Mouse (Mus musculus) neural tube, embryonic 12.5 days (tissue): ENCODE measurements around the gene Adk. TPM values are rescaled to one million over a fixed set of nuclear protein-coding genes. Genes with fewer than 3 reads are reported as not detected.

Source experiments
- ATAC-seq: fragments of 200-750 bp; cut with Nextera tagmentation; 2 replicates; pipeline ENCODE4 v1.8.0; 2017; ENCODE audit warnings: low read depth, mild to moderate bottlenecking, moderate TSS enrichment, moderate library complexity; ENCODE audit not compliant: low FRiP score
- H3K27ac ChIP-seq: fragments of 300-500 bp; sonication (generic); 2 replicates; pipeline ENCODE4 v1.5.1; 2016
- H3K27me3 ChIP-seq: fragments of 300-500 bp; sonication (generic); replicated peaks from 2 replicates; pipeline ENCODE4 v1.6.1; 2016; ENCODE audit warnings: mild to moderate bottlenecking
- H3K36me3 ChIP-seq: fragments of 300-500 bp; sonication (generic); 2 replicates; pipeline ENCODE4 v1.6.1; 2016; ENCODE audit warnings: mild to moderate bottlenecking
- H3K4me1 ChIP-seq: fragments of 300-500 bp; sonication (generic); 2 replicates; pipeline ENCODE4 v1.6.1; 2016
- H3K4me2 ChIP-seq: fragments of 300-500 bp; sonication (generic); replicated peaks from 2 replicates; pipeline ENCODE4 v1.6.1; 2016; ENCODE audit warnings: mild to moderate bottlenecking
- H3K4me3 ChIP-seq: fragments of 300-500 bp; sonication (generic); 2 replicates; pipeline ENCODE4 v1.5.1; 2016
- H3K9ac ChIP-seq: fragments of 300-500 bp; sonication (generic); 2 replicates; pipeline ENCODE4 v1.6.1; 2016; ENCODE audit warnings: mild to moderate bottlenecking
- H3K9me3 ChIP-seq: fragments of 300-500 bp; sonication (generic); 2 replicates; pipeline ENCODE4 v1.6.1; 2016; ENCODE audit warnings: mild to moderate bottlenecking
- WGBS: fragments of 180-500 bp; shearing (Covaris S2); methylation state at CpG from one replicate; pipeline ENCODE4 v1.1.7; 2016; 5-methylcytosine and 5-hydroxymethylcytosine counted together
- polyA plus RNA-seq: library from polyadenylated mRNA; unstranded; fragments of >200 nt; fragmentation: Nextera tagmentation; extraction: Ambion mirVana; gene quantifications from 2 replicates; pipeline ENCODE4 v1.2.1, GENCODE M21; 2016

Gene Adk
- polyA plus RNA-seq, 1 experiment from 2014 or later = 68.1 TPM

DNA sequence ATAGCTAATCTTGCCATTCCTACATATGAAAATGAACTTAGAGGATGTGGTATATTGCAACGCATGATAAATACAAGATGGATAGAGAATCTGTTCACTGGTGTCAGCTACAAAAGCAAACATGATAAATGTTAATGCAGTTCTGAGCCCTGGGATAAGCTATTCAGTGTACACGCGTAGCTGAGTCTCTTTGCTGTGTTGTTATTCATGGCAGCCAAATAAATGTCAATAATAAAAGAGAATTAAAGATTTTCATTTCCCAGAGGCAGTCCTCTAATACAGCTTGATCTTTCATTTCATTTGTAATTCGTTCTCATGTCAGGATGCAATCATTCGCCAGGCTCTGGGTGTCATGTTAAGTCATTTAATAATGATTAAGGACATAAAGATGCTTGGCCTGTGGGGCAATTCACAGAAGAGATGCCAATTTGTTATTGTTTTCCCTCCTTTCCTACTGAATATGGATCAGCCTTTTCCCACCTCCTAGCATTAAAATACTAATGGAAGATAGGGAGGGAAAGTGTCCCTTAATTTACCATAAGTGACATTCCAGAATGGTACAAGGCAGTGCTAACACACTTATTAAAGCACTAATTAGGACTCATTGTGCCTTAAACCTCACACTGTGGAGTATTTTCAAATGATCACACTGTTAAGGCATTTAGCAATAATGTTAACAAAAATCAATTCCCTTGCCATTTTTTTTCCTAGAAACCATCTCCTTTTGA lies 331.5 kb downstream of the Adk start:
- Histone ChIP-seq H3K4me2 (no peak overlapping the region), H3K36me3 (no peaks in the 10 kb centered on the region), H3K27me3 (no peaks in the 10 kb centered on the region), H3K4me1 (no peaks in the 10 kb centered on the region), H3K9ac (no peak overlapping the region), H3K4me3 (no peak overlapping the region), H3K9me3 (no peaks in the 10 kb centered on the region), H3K27ac (no peak overlapping the region)
- 66% methylated on average over 5 of the region's 5 CpGs for WGBS
- peak; percentile 25; the same call in 1 of the 2 replicates for ATAC-seq

DNA sequence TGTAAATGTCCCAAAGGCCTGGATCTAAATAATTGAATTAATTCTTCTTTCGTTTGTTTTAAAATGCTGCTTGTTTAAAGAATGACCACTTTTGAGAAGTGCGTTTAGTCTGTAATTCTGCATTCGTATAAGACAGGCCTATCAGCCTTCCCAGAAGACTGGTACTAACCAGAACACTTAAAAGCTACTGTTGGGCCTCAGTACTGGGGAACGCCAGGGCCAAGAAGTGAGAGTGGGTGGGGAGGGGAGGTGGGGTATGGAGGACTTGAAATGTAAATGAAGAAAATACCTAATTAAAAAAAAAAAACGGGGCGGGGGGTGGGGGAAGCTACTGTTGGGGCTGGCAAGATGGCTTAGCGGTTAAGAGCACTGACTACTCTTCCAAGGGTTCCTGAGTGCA lies 347.1 kb downstream of the Adk start:
- no peaks in the 10 kb centered on the region for H3K27me3 ChIP-seq
- no peak overlapping the region for H3K4me2 ChIP-seq
- H3K9me3 ChIP-seq = no peaks in the 10 kb centered on the region
- 93% methylated on average over 7 of the region's 7 CpGs for WGBS
- no peak overlapping the region for H3K4me3 ChIP-seq
- no peaks in the 10 kb centered on the region for H3K36me3 ChIP-seq
- H3K27ac ChIP-seq = no peak overlapping the region
- ATAC-seq = no peak
- H3K4me1 ChIP-seq = peaks cover 14% of the 10 kb centered on the region
- no peak overlapping the region for H3K9ac ChIP-seq

DNA sequence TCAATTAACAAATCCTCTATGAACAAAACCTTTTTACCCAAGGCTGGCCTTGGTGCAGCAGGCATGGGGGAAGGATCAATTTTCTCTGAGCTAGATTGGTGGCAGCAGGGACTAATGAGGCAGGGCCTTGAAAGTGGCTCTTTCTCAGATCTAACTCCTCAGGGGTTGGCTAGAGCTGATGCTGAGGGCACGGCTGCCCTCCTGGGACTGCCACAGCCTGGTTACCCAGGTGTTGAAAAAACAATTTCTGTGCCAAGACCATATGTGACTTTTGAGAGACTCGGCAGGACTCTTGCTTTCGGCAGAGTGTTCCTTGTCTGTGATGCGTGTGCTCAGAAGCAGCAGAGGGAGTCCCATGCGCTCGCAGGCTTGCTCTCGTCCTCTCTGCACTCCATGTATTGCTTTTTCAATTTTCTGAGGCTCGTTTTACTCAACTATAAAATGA lies 349.8 kb downstream of the Adk start:
- no peak overlapping the region for H3K9ac ChIP-seq
- no peak for ATAC-seq
- WGBS = 44% methylated on average over 8 of the region's 8 CpGs

DNA sequence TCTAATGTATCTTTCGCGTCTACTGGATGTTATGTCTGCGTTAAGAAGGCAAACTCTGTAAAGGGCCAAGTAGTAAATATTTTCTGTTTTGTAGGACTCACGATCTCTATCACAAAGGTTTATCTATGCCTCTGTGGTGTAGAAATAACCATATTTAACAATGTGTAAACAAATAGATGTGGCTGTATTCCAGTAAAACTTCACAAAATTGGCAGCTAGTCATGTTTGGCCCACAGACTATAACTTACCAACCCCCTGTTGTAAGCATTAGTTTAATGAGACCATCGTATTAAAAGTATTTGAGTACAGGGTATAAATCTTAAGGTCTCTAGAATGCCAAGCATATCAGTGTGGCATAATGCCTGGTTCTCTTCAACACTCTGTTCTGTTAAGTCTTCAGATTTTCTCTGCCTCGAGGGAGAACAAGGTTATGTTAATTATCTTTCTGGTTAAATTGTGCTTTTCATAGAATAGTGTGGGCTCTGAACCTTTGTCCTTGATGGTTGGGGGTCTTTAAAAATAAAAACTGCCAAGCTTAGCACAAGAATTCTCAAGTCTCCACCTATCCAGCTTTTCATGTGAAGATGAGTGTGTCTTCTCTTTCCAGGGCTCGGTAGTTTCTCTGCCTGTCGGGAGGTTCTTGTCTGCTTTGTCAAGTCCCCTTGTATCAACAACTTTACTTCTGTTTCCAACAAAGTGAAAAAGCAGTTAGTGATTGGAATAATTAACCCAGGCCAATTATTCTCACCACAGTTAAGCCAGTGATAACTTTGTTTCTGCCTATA lies 350.4 kb downstream of the Adk start:
- Histone ChIP-seq H3K9ac (no peak overlapping the region), H3K4me2 (no peak overlapping the region), H3K36me3 (no peaks in the 10 kb centered on the region), H3K27ac (no peak overlapping the region), H3K4me1 (peaks cover 14% of the 10 kb centered on the region), H3K27me3 (no peaks in the 10 kb centered on the region), H3K4me3 (no peak overlapping the region), H3K9me3 (no peaks in the 10 kb centered on the region)
- WGBS = 62% methylated on average over 8 of the region's 8 CpGs
- ATAC-seq = no peak

More for the DNA sequence above, 349.8 kb downstream of the Adk start:
- H3K27me3 ChIP-seq = no peaks in the 10 kb centered on the region
- peaks cover 14% of the 10 kb centered on the region for H3K4me1 ChIP-seq
- 0 out of 2 replicates have a peak overlapping the region, but pooled peaks have one; percentile 26 for H3K27ac ChIP-seq
- H3K4me3 ChIP-seq = no peak overlapping the region
- H3K4me2 ChIP-seq = no peak overlapping the region
- H3K36me3 ChIP-seq = no peaks in the 10 kb centered on the region
- H3K9me3 ChIP-seq = no peaks in the 10 kb centered on the region

DNA sequence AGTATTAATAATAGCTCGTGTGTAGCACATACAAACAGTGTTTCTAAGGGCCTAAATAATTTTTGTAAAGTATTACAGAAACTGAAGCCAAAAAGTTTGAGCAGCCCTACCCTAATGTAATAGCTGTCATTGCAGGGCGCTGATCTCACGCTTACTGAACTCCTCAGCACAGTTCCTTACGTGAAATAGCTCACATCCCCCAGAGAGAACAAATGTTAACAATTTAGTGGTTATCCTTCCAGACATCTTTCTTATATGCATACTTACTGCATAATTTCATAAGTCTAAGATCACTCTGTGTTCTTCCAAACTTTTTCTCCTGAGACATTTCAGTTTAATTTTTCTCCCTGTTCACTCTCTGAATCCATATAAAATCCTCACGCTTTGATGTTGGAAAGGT lies 354.6 kb downstream of the Adk start:
- WGBS = 88% methylated on average over 5 of the region's 5 CpGs
- no peaks in the 10 kb centered on the region for H3K36me3 ChIP-seq
- H3K27me3 ChIP-seq = no peaks in the 10 kb centered on the region
- H3K4me2 ChIP-seq = no peak overlapping the region
- no peak overlapping the region for H3K9ac ChIP-seq
- H3K4me3 ChIP-seq = no peak overlapping the region
- ATAC-seq = no peak
- H3K27ac ChIP-seq = no peak overlapping the region
- no peaks in the 10 kb centered on the region for H3K9me3 ChIP-seq
- peaks cover 16% of the 10 kb centered on the region for H3K4me1 ChIP-seq

DNA sequence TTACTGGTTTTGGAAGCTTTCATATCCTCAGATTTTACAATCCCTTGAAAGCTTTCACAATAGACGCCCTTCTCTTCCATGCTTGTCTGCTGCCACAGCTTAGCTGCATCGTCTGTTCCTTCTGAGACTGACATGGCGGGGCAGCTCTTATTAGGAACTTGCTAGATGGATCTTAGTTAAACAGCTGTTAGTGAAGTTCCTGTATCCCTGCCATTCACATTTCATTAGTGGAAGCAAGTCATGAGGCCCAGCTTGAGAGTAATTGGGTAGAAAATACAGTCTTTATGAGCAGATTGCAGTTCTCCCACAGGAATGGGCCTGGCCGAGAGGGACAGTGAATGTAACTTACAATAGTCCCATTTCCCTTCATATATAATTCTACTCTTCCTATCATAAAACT lies 356.5 kb downstream of the Adk start:
- Histone ChIP-seq H3K27me3 (no peaks in the 10 kb centered on the region), H3K4me3 (no peak overlapping the region), H3K4me1 (0 out of 2 replicates have a peak, but pooled peaks cover 3% of the 10 kb centered on the region), H3K4me2 (no peak overlapping the region), H3K36me3 (no peaks in the 10 kb centered on the region), H3K9ac (no peak overlapping the region), H3K27ac (no peak overlapping the region), H3K9me3 (no peaks in the 10 kb centered on the region)
- no peak for ATAC-seq
- WGBS = 62% methylated on average over 4 of the region's 4 CpGs

DNA sequence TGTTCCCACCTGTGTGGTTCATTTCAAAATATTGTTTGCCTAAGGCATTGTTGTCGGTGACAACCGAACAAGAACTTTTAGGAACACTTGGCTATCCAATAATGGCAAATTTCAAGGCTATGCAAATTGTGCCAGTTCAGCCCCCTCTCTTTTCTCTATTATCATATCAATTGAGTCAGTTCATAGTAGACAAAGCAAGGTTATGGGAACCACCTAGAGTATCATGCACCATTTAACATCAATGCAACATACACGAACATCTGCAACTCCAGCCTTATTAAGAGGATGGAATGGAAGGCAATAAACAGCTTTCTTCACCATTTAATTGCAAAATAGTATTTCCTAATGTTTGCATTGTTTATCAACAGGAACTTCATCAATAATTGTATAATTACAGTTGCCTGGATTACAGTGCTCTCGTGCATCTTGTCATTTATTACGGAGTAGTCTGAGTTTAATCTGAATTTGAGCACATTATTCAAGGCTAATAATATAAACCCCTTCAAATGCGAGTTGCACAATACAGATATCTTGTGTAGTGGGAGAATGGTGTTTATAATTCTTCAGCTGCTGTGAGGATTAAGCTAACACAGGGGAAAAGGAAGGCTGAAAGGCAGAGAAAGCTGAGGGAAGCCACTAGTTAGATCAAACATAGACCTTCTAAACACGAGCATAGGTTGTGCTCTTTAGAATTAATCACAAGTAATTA lies 358.5 kb downstream of the Adk start:
- Histone ChIP-seq H3K9me3 (no peaks in the 10 kb centered on the region), H3K4me1 (0 out of 2 replicates have a peak, but pooled peaks cover 3% of the 10 kb centered on the region), H3K9ac (no peak overlapping the region), H3K27me3 (no peaks in the 10 kb centered on the region), H3K4me2 (no peak overlapping the region), H3K36me3 (no peaks in the 10 kb centered on the region), H3K4me3 (no peak overlapping the region), H3K27ac (no peak overlapping the region)
- WGBS = 34% methylated on average over 7 of the region's 7 CpGs
- ATAC-seq = peak; percentile 50; the same call in 1 of the 2 replicates

DNA sequence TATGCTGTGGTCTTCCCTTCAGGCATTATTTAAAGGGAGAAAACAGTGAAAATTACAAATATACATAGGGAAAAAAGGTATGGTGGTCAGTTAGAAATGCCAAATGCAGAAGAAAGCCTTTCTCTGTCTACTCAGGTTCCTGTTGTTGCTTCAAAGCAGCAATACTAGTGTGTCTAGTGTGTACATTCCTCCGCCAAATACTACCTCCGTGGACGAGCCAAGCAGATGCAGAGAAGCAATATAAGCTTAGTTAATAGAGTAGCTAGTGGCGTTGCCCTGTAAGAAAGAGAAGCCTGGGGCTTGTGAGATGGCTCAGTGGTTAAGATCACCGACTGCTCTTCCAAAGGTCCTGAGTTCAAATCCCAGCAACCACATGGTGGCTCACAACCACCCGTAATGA lies 359.1 kb downstream of the Adk start:
- no peak overlapping the region for H3K4me3 ChIP-seq
- H3K27ac ChIP-seq = no peak overlapping the region
- no peaks in the 10 kb centered on the region for H3K9me3 ChIP-seq
- no peaks in the 10 kb centered on the region for H3K27me3 ChIP-seq
- no peak for ATAC-seq
- 82% methylated on average over 6 of the region's 6 CpGs for WGBS
- 0 out of 2 replicates have a peak, but pooled peaks cover 3% of the 10 kb centered on the region for H3K4me1 ChIP-seq
- no peak overlapping the region for H3K4me2 ChIP-seq
- no peaks in the 10 kb centered on the region for H3K36me3 ChIP-seq
- H3K9ac ChIP-seq = no peak overlapping the region

DNA sequence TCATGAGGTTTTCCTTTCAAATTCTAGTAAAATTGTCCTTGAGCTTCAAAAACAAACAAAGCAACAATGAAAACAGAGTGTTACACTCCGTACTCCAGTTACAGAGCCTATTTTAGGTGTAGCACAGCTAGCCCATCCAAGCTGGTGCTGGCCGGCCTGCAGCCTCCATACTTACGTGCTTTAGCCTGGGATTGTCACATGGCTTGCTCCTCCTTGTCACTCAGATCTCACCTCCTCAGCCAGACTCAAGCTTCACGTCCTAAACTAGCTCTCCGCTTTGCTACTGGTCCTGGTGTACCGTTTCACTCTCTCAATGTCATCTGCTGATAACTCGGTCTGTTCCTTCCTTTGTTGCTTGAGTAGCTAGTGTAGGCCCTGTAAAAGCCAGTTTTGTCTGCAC lies 366.0 kb downstream of the Adk start:
- Histone ChIP-seq H3K9me3 (no peaks in the 10 kb centered on the region), H3K36me3 (no peaks in the 10 kb centered on the region), H3K27me3 (no peaks in the 10 kb centered on the region), H3K9ac (no peak overlapping the region), H3K4me2 (no peak overlapping the region), H3K4me1 (no peaks in the 10 kb centered on the region), H3K27ac (no peak overlapping the region), H3K4me3 (no peak overlapping the region)
- no peak for ATAC-seq
- 86% methylated on average over 7 of the region's 7 CpGs for WGBS

DNA sequence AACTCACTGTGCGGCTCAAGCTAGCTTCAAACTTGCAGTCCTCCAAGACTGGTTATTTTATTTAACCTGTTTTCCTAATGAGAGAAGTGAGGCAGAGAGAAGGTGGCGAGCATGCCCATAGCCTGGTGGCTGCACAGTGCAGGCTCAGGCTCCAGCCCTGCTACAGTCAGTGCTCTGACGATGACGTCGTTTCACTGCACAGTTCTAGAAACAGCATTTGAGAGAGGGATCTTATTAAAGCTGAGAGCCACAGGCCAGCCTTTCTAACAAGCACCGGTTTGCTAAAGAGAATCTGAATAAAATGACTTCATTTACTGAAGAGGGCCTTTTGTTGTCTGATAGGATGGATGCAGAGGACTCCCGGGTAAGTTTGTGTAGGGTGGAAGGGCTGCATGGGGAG lies 375.0 kb downstream of the Adk start:
- 69% methylated on average over 7 of the region's 7 CpGs for WGBS
- no peak for ATAC-seq
- Histone ChIP-seq H3K27me3 (no peaks in the 10 kb centered on the region), H3K27ac (no peak overlapping the region), H3K4me3 (no peak overlapping the region), H3K9ac (no peak overlapping the region), H3K9me3 (no peaks in the 10 kb centered on the region), H3K4me2 (no peak overlapping the region), H3K4me1 (no peaks in the 10 kb centered on the region), H3K36me3 (no peaks in the 10 kb centered on the region)

DNA sequence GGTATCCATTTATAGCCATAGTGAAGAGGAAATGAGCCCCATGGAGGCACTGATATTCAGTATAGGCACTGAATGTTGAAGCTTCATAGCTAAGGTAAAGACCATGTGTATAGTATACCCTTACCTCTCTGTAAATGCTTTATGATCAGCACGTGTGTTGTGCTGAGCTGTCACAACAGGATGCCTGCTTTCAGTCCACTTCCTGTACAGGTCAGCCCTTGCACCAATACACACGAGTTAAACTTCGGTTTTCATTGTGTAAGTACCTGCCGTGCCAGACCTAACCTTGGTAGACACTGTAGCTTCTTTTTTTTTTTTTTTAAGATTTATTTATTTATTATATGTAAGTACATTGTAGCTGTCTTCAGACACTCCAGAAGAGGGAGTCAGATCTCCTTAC lies 381.0 kb downstream of the Adk start:
- 78% methylated on average over 4 of the region's 4 CpGs for WGBS
- no peaks in the 10 kb centered on the region for H3K27me3 ChIP-seq
- H3K4me3 ChIP-seq = no peak overlapping the region
- no peak for ATAC-seq
- no peak overlapping the region for H3K27ac ChIP-seq
- H3K4me1 ChIP-seq = no peaks in the 10 kb centered on the region
- no peak overlapping the region for H3K9ac ChIP-seq
- no peaks in the 10 kb centered on the region for H3K36me3 ChIP-seq
- no peak overlapping the region for H3K4me2 ChIP-seq
- no peaks in the 10 kb centered on the region for H3K9me3 ChIP-seq

DNA sequence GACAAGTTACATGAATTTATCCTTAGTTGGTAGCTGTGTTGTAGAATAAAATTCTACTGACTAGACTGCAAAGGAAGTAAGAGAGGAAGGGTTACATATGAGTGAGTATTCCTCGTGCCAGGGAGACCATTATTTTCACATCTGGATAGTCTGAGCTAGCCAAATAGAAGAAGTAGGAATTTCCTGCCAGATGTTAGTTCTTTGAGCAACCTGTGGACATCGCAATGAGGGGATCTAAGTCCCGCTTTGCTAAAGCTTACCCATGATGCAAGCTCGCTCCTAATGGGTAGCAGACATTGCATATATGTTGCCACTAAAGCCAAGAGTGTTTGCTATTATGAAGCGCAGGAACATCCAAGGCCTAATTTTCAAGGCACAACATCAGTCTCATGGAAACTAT lies 381.6 kb downstream of the Adk start:
- Histone ChIP-seq H3K4me3 (no peak overlapping the region), H3K4me2 (no peak overlapping the region), H3K9me3 (no peaks in the 10 kb centered on the region), H3K4me1 (no peaks in the 10 kb centered on the region), H3K9ac (no peak overlapping the region), H3K36me3 (no peaks in the 10 kb centered on the region), H3K27me3 (no peaks in the 10 kb centered on the region), H3K27ac (no peak overlapping the region)
- ATAC-seq = no peak
- WGBS = 84% methylated on average over 5 of the region's 5 CpGs
